Comparison of ENCODE assay signal across 13 mouse cellular contexts in the genomic region with DNA sequence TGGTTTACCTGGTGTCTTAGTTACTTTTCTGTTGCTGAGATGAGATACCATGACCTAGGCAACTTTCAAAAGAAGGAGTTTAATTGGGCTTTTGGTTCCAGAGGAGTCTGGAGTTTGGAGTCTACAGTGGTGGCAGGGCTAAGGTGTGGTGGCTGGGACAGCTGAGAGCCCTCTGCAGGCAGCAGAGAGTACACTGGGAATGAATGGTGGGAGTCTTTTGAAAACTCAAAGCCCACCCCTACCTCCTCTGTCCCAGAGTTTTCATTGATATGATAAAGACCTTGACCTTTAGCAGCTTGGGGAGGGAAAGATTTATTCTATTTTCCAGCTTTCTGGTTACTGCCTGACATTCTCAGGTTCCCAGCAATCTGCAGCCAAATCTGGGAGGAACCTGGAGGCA.
"Had no signal": no experiment of that assay in that cellular context is flagged by ENCODE, and none has a peak within 500 bp of the region (broad histone marks: within the 10 kb centered on the region; RNA-seq: fewer than 3 reads in every experiment).

No protein-coding gene starts in this region.

- H3K4me3 ChIP-seq: kidney, embryonic 15.5 days; limb, embryonic 12.5 days; limb, embryonic 15.5 days; midbrain, embryonic 12.5 days had no signal

- DNase-seq: kidney, adult 8-10 months; kidney, postnatal 14 days; left cerebral cortex, postnatal 4 days; liver, postnatal 0 days; lung, embryonic 14.5 days; thymus, adult 18-20 months; thymus, postnatal 4 days had no signal

- H3K9ac ChIP-seq: kidney, embryonic 15.5 days; limb, embryonic 12.5 days; limb, embryonic 15.5 days; liver, embryonic 14.5 days; liver, postnatal 0 days; lung, embryonic 14.5 days; midbrain, embryonic 12.5 days had no signal

- H3K9me3 ChIP-seq: kidney, embryonic 15.5 days; limb, embryonic 12.5 days; limb, embryonic 15.5 days; midbrain, embryonic 12.5 days had no signal

- H3K4me1 ChIP-seq: limb, embryonic 12.5 days; limb, embryonic 15.5 days; midbrain, embryonic 12.5 days had no signal

- H3K27ac ChIP-seq: kidney, embryonic 15.5 days; limb, embryonic 12.5 days; limb, embryonic 15.5 days; liver, embryonic 14.5 days; macrophage; midbrain, embryonic 12.5 days had no signal

- H3K27me3 ChIP-seq: kidney, embryonic 15.5 days; limb, embryonic 12.5 days; limb, embryonic 15.5 days; midbrain, embryonic 12.5 days had no signal
